Mouse (Mus musculus) monocyte, adult 2 months (primary cell): ENCODE measurements around the gene Mccc2.

Experiments
- DNase-seq, 2 experiments: peaks; one replicate each; pipeline ENCODE4 v3.0.0; 2022; ENCODE audit warnings: low spot score in 2 of 2, low read depth in 1 of 2

The Mccc2 gene

DNA sequence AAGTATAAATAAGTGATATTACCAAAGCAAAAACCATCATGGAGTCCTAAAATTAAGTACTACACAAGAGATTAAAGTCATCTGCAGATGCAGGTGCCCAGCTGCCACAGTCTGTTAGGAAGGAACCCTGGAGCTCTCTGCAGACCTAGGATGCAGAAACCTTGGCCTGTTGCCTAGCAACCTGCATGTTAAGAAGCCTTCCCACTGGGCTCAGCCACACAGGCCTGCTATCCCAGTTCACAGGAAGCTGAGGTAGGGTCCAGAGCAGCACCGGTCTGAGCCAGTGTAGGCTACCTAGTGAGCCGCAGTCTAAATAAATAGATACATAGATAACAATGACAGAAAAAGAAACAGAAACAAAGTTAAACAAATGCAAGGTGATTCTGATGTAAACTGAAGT, 74.8 kb downstream of the Mccc2 start:
- no peak for DNase-seq

- DNase-seq, result peak in 1 of 2 experiments; percentile 12
These were observed 76.1 kb downstream of the Mccc2 start for GRCm38 (mm10) chr13:99939320-99939671.

DNA sequence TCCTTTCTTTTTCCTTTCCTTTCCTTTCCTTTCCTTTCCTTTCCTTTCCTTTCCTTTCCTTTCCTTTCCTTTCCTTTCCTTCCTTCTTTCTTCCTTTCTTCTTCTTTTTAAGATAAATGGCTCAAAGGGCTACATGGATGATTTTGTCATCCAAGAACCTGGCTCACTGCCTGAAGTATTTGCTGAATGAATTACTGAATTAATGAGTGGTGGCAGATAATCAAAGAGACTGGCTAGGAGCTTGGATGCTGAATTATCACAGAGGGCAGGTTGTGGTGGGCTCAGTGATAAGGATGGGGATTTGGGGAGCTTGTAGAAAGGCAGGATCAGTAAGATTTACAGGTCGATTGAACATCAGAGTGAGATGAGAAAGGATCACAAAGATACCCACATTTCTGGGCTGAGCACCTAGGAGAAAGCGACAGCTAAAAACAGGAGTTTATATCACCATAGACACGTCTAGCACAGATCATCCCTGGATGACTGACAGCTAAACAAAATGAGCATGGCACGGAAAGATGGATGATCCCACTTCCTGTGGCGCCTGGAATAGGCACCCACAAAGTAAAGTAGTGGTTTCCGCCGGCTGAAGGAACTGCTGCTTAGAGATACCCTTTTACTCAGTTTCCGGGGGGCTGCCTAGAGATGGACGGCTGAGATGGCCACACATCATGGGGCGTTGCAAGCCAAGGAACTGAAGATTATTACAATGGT, 76.7 kb downstream of the Mccc2 start:
- no peak for DNase-seq

DNA sequence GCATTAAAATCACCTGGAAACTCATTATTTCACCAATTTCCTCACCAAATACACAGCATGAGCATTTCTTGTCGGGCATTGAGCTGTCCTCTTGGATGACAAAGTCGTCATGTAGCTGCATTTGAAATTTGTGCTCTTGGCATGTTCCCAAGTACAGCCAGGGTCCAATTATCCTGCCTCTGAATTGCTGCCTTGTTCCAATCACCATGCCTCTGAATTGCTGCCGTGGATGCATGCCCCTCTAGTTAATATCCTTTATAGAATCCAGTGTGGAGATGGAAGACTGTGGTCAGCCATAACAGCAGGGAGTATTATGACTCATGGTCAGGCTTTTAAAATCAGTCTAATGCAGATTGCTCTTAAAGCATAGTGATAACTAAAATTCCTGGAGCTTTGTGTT, 77.7 kb downstream of the Mccc2 start:
- DNase-seq, result no peak

DNA sequence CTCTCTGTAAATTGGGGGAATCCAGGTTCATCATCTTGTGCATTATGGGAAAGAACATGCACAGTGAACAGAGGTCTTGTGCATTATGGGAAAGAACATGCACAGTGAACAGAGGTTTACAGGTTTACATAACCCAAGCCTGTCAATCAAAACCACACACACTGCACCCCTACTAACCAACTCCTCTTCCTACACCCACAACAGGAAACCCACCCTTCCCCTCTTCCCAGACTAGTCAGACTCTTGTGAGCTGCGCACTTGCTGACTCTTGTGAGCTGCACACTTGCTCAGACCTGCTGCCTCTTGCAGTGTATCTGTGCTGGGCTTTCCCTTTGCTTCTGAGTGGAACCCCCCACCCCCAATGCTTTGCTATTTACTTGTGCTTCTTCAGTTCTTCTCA, 83.0 kb downstream of the Mccc2 start:
- no peak for DNase-seq

DNA sequence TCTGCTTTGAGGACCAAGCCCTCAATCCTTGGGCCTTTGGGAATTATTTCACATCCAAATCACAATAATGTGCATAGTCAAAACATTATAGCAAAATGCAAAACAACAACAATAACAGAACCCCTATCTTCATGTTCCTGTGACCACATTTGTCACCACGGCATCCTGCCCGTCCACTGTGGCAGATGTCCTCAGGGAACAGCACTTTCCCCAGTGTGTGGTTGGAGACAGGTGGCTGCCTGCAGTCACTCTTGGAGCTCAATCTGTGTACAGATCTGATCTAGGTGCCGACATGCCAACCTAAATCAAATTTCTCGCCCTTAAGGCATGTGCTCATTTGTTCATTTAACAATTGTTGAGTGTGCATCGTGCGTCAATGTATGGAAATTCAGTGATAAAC, 83.9 kb downstream of the Mccc2 start:
- no peak for DNase-seq

- no peak for DNase-seq
These were observed 89.2 kb downstream of the Mccc2 start for GRCm38 (mm10) chr13:99926249-99926648.

- no peak for DNase-seq
These were observed 99.8 kb downstream of the Mccc2 start for GRCm38 (mm10) chr13:99915632-99916031.

DNA sequence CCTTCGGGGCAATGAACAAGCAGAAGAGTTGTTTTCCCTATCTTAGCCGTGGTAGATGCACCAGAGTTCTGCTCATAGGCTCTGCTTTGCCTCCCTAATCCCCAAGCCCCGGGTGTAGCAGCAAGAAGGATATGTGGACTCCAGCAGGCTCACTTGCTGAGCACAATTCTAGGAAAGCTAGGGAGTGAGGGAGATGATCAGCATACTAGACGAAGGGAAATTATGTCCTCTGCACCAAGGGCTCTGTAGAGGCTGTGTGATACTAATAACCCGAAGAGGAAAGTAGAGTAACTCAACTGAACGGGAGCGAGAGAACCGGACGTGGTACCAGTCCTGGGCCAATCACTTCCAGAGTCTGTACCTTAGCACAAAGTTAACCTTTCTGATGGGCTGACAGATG, 114.5 kb downstream of the Mccc2 start, which contains the start of gene Cartpt:
TSS of gene Cartpt (minus strand) at position 127 of the 400 bp plus-strand sequence.
- DNase-seq, result no peak

- no peak for DNase-seq
These were observed 114.9 kb downstream of the Mccc2 start for GRCm38 (mm10) chr13:99900557-99900892.

DNA sequence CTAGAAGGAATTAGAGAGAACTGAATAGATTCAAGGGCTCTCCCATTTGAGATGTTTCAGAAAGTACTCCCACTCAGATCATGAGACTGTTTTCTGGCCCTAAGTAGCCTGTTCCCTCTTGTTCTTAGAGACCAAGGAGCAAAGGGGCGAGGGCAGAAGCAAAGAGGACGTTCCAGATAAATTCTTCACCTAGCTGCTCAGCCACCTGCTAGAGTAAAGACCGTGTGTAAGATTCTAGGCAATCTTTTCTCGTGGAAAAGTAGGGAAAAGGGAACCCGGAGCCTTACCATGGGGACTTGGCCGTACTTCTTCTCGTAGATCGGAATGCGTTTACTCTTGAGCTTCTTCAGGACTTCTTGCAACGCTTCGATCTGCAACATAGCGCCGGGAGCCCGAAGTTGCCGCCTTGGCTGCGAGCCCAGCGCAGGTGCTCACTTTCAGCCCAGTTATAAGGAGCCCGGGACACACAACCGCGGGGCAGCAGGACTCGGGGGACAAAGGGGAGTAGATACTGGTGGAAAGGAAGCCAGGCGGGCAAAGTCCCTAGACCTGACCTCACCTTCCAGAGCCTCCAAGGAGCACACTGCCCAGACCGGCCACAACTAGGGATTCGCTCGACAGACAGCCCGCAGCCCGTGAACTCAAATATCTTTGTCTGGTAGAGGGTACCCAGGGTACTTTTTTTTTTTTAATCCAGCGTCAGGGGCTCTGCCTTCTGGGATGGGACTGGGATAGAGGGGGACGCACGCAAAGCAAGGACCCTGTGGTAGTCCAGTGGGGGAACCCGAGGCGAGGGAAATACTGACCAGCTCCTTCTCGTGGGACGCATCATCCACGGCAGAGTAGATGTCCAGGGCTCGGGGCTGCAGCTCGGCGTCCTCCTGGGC, 115.5 kb downstream of the Mccc2 start:
- no peak for DNase-seq

DNA sequence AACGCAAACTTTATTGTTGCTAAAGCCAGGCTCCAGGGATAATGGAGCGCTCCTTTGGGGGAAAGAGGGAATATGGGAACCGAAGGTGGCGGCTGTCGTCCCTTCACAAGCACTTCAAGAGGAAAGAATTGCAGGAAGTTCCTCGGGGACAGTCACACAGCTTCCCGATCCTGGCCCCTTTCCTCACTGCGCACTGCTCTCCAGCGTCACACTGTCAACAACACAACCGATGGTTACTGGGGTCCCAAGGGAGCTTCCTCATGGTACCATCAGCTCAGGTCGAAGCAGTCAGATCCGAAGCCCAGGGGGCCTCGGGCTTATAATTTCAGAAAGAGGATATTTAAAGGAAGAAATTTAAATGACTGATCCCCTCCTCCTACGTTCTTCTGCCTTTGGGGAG, 116.6 kb downstream of the Mccc2 start:
- DNase-seq, result no peak
